9 mouse cellular contexts compared by ENCODE assay signal in the genomic region with DNA sequence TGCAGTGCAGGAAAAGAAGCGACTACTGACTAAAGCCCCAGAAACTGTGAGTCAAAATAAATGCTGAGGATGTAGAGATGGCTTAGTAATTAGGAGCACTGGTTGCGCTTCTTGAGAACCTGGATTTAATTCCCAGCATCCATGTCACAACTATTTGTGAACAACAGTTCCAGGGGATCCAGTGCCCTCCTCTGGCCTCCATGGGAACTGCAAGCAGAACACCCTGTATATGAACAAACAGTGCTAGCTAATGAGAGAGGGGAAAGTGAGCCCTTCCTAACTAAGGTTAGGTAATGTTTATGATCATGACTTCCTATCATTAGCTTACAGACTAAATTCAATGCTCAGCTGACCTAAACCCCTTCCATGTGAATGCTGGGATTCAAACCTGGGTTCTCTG. TPM values are rescaled to one million over a fixed set of nuclear protein-coding genes. Genes with fewer than 3 reads are reported as not detected.
DNase-seq lines count a peak whose midpoint lies in the region; ATAC-seq lines count a peak whose summit lies in the region.
"Had no signal": no experiment of that assay in that cellular context is flagged by ENCODE, and none has a peak within 500 bp of the region (broad histone marks: within the 10 kb centered on the region; RNA-seq: fewer than 3 reads in every experiment).

No protein-coding gene starts in this region.

- no peak overlapping the region for H3K9ac ChIP-seq in heart, embryonic 12.5 days

- H3K27ac ChIP-seq in heart, embryonic 12.5 days (ENCODE audit: poor library complexity, severe bottlenecking) = no peak overlapping the region
- H3K27ac ChIP-seq: macrophage had no signal

- no peak for ATAC-seq in cerebellum, adult (ENCODE audit: insufficient number of reproducible peaks, low FRiP score, low TSS enrichment)
- 0 out of 2 replicates have a peak, but pooled peaks have one; percentile 55 for ATAC-seq in megakaryocyte-erythroid progenitor cell, adult 5-6 weeks (replicated peaks; ENCODE audit: low FRiP score, low TSS enrichment, poor library complexity, severe bottlenecking)
- no peak for ATAC-seq in heart, embryonic 12.5 days (ENCODE audit: insufficient number of reproducible peaks, low FRiP score)

- DNase-seq in cerebellum, adult 18-20 months = peak; percentile 7 to 37
- peak; percentile 7 for DNase-seq in right cerebral cortex, postnatal 4 days
- DNase-seq in right cerebral cortex, postnatal 14 days = no peak
- DNase-seq in embryo, embryonic 10.5 days (ENCODE audit: low spot score) = peak; percentile 20
- DNase-seq in frontal cortex, postnatal 10 days (ENCODE audit: low spot score in 2 of 2) = no peak

- no peak overlapping the region for H3K4me3 ChIP-seq in heart, embryonic 12.5 days

- H3K4me2 ChIP-seq in heart, embryonic 12.5 days = no peak overlapping the region

- WGBS in heart, embryonic 12.5 days = 90% methylated on average over 2 of the region's 2 CpGs

- no peaks in the 10 kb centered on the region for H3K9me3 ChIP-seq in heart, embryonic 12.5 days (replicated peaks)

- no peaks in the 10 kb centered on the region for H3K4me1 ChIP-seq in heart, embryonic 12.5 days (replicated peaks)

- H3K27me3 ChIP-seq in heart, embryonic 12.5 days (replicated peaks) = no peaks in the 10 kb centered on the region

- peaks cover 9% of the 10 kb centered on the region for H3K36me3 ChIP-seq in heart, embryonic 12.5 days

RNA-seq across cellular contexts. Expression of a gene that starts 36.9 kb away (rescaled TPM):
- 2.6 TPM in 1 of 2 replicates, not detected in the other for total RNA-seq in megakaryocyte-erythroid progenitor cell, adult 5-6 weeks (2014; fragmentation: Nextera tagmentation)
- 0.38 and 1.9 TPM in 2 replicates for total RNA-seq in megakaryocyte-erythroid progenitor cell, adult 5-6 weeks (2017)
- polyA plus RNA-seq in heart, embryonic 12.5 days (2016; fragmentation: Nextera tagmentation; extraction: Ambion mirVana) = 0.42 and 0.68 TPM in 2 replicates

RNA-seq across cellular contexts. Expression of a gene that starts 42.1 kb away (rescaled TPM):
- total RNA-seq in megakaryocyte-erythroid progenitor cell, adult 5-6 weeks (2014; fragmentation: Nextera tagmentation) = 58.8 and 66.8 TPM in 2 replicates
- total RNA-seq in megakaryocyte-erythroid progenitor cell, adult 5-6 weeks (2017) = 61.2 and 68.1 TPM in 2 replicates
- polyA plus RNA-seq in heart, embryonic 12.5 days (2016; fragmentation: Nextera tagmentation; extraction: Ambion mirVana) = 14.3 and 15.4 TPM in 2 replicates

RNA-seq across cellular contexts. Expression of a gene that starts 47.1 kb away (rescaled TPM):
- total RNA-seq in megakaryocyte-erythroid progenitor cell, adult 5-6 weeks (2014; fragmentation: Nextera tagmentation) = 33.1 and 61.7 TPM in 2 replicates
- 6.7 and 24.8 TPM in 2 replicates for total RNA-seq in megakaryocyte-erythroid progenitor cell, adult 5-6 weeks (2017)
- 18.6 and 20.5 TPM in 2 replicates for polyA plus RNA-seq in heart, embryonic 12.5 days (2016; fragmentation: Nextera tagmentation; extraction: Ambion mirVana)

Comparison
In these comparisons a context has a peak if more than half of its experiments do, and no peak if none do; other contexts are left out.
1. DNase-seq: peak in cerebellum, adult 18-20 months (2 of 2), right cerebral cortex, postnatal 4 days (single experiment) and embryo, embryonic 10.5 days (single experiment); none in right cerebral cortex, postnatal 14 days (single experiment) and frontal cortex, postnatal 10 days (0 of 2).